Mouse (Mus musculus) mature B cell (primary cell): ENCODE results near the gene Tmem205.

Experiments
- in situ Hi-C: fragments of 300-500 bp; cut with MboI; formaldehyde crosslinking; loops from 2 replicates; pipeline ENCODE4 v1.14.3; 2019

The Tmem205 gene

GRCm38 (mm10) chr9:21916851-21917492, 10.4 kb downstream of the Tmem205 start:
- in situ Hi-C loops: no loop called here

GRCm38 (mm10) chr9:21909474-21910223, 17.7 kb downstream of the Tmem205 start:
- in situ Hi-C loops: no loop called here

- in situ Hi-C loops: no loop called here
Observed at GRCm38 (mm10) chr9:21908216-21908615, 19.1 kb downstream of the Tmem205 start.

- in situ Hi-C loops: no loop called here
Observed at GRCm38 (mm10) chr9:21904031-21904430, 23.3 kb downstream of the Tmem205 start.

GRCm38 (mm10) chr9:21901223-21901820, 26.0 kb downstream of the Tmem205 start:
- in situ Hi-C loops: no loop called here

GRCm38 (mm10) chr9:21889229-21889628, 38.1 kb downstream of the Tmem205 start:
- in situ Hi-C loops: no loop called here

GRCm38 (mm10) chr9:21876601-21877000, 50.8 kb downstream of the Tmem205 start:
- in situ Hi-C loops: no loop called here

- in situ Hi-C loops: no loop called here
Observed at GRCm38 (mm10) chr9:21872204-21872603, 55.2 kb downstream of the Tmem205 start.
